Mouse (Mus musculus) gonadal fat pad, adult 2 months (tissue): ENCODE measurements at regions not wholly inside any gene's neighbourhood (a gene's known extent, or its start where the extent isn't known, plus 50 kb on each side); places are given as distances from the start of the nearest gene placed in this dataset.

Experiments
- DNase-seq: peaks from one replicate; pipeline ENCODE4 v3.0.0-alpha.2; 2012; ENCODE audit warnings: low read depth

DNA sequence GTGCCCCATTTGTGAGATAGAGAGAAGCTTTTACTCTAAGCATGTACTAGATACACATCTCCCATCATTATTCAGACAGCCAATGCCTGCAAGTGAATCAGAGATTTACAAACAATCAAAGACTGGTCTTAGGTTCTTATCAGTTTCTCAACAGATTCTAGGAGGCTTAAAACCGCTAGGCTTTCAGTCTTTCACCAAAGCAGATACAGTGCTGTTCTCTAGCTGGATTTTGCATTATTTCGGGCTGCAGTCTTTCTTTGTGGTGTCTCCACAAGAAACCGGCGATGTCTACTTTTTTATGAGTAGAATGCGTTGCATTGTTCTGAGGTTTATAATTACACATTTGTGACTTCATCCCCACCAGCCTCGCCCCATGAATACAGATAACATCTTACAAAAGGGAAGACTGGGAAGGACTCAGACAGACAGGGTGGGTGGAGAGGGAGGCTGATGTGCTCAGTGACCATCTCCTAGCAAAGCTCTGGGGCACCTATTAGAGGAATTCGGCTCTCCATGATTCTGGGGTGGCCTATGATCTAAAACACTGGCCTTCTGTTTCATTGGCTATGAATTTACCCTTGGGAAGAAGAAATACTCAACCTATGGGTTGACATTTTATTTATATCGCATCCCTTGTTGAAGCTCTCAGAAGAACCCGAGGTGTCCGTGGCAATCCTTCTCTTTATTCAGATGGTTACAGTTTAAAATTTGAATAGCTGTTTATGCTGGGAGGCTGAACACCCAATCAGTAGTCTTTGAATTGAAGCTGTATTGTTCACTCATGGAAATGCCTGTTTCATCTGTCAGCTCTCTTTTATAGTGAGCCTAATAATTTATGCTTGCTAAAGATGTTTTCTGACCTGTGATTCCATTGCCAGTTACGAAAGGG, 343.8 kb downstream of the Tmem161b start:
- no peak for DNase-seq

GRCm38 (mm10) chr13:84566533-84566832, 344.4 kb downstream of the Tmem161b start:
- no peak for DNase-seq

GRCm38 (mm10) chr13:84569371-84569770, 347.3 kb downstream of the Tmem161b start:
- no peak for DNase-seq

GRCm38 (mm10) chr13:84570206-84570605, 348.1 kb downstream of the Tmem161b start:
- DNase-seq = no peak

GRCm38 (mm10) chr13:84570984-84571844, 349.1 kb downstream of the Tmem161b start:
- no peak for DNase-seq

DNA sequence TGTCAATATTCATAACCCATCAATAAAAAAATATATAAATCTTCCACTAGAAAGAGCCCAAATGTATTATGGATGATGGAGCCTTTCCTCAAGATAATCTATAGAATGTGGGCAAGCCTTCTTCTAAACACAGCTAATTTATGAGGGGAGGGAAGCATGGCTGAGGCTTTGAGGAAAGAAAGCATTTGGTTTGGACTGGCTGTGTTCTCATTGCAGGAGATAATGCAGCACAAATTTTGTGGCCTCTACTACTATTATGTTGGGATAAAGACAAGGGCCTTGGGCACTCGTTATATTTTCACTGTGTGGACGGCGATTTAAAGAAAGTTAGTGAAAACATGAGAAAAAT, 349.7 kb downstream of the Tmem161b start:
- DNase-seq = no peak

DNA sequence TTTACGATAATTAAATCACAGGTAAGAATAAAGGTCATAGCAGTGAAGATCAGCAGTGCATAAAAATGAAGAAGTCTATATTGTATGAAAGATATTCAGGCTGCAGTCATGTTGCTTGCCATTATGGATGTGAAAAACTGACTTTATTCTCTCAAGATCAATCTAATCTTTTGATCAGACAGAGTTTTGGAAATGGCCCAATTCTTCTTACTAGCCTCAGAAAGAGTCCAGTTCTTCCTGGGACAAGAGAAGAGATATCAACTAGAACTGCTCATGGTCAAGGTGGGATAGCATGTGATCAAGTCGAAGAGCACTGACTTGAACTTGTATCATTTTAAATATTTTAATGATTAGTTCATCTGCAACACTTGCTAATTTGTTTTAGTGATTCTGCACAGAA, 350.1 kb downstream of the Tmem161b start:
- DNase-seq = no peak

DNA sequence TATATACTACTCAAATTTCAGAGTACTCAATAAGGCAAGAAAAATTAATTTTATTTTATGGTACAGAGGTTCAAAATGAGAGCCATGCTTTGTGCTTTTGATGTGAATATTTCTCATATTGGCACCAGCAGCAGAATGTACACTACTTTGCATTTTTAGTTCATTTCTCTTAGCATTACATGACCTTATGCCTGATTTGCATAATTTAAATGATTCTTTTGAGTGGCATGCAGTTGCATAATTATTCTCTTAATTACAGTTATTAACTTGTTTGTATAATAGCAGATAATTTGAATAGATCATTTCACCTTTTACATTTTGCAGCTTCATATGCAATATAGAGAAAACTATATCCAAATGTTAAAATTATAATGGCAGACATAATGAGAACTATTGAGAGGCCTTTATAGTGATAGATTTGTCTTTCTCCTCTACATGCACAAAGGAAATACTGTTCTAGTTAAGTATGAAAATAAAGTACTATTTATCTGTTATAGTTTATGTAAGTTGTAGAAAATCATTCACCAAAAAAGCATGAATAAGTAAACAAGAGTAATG, 374.6 kb downstream of the Tmem161b start:
- no peak for DNase-seq

- DNase-seq = no peak
Measured at GRCm38 (mm10) chr13:84602612-84603011, 380.5 kb downstream of the Tmem161b start.

- no peak for DNase-seq
Measured at GRCm38 (mm10) chr13:84612497-84612896, 390.4 kb downstream of the Tmem161b start.

DNA sequence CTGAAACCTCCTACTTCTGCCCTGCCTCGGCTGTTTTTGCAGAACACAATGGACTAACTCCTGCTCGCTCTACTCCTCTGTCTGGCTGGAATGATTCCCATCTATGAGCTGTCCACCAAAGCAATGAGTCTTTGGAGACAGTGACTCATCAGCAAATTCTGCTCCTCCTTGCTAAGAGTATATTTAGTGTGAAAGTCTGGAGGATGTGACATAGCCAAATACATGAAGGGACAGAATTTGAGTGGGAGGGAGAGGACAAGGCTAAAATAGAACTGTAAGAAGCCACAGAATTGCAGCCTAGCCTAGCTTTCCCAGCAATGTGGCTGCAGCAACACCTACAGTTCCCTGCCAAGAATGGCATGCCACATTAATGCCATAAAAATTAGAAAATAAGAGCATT, 390.9 kb downstream of the Tmem161b start:
- no peak for DNase-seq

DNA sequence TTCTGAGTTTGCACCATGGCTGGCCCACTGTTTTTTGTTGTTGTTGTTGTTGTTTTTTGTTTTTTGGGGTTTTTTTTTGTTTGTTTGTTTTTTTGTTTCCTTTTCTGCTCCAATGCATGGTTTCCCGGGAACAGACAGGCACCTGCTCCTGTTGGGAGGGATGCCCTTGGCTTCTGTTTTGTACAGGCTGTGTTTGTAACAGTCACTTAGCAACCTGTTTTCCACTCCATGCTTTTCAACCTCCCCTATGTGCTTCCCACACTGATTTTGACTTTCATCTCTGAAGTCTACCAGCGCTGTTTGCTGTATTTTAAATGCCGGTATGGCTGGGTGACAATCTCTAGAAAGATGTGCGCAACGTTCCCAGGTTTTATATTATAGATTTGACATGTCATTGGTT, 402.6 kb downstream of the Tmem161b start:
- DNase-seq = no peak

DNA sequence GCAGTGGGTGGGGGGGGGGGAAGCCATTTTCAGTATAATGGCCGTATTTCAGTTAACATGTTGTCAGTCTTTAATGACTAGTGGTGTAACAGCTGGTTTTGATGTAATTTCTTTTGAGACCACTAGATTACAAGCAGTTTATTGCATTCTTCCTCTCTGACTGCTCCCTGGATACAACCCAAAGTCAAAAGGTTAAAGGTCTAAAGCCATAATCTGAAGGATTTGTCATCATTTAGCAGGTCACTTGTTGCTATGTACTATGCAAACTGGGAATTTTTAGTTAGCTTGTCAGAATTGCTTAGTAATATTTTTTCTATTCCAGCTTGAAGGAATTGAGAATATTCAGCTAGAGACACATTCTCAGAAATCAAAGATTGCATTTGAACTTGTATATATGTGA, 403.4 kb downstream of the Tmem161b start:
- no peak for DNase-seq

GRCm38 (mm10) chr13:84625927-84626326, 403.8 kb downstream of the Tmem161b start:
- no peak for DNase-seq

- DNase-seq = no peak
Measured at GRCm38 (mm10) chr13:84626397-84626796, 404.3 kb downstream of the Tmem161b start.

DNA sequence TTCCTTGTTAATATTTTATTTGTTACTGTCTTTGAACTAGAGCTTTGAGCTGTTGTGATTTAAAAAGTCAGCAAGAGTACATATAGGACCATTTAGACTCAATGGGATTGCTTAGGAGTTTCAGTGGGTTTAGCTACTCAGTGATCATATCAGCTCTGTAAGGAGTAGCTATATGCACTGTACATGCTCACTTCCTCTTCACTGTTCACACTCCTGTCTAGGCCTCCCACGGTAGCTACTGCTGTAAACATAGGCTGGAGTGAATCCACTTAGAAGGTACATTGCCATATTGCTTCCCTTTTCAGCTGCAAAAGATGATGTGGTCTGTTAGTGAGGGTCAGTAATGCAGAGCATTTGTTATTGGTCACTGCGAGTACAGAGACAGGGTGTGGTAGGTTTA, 408.6 kb downstream of the Tmem161b start:
- no peak for DNase-seq

- no peak for DNase-seq
Measured at GRCm38 (mm10) chr13:84632493-84632892, 410.4 kb downstream of the Tmem161b start.

DNA sequence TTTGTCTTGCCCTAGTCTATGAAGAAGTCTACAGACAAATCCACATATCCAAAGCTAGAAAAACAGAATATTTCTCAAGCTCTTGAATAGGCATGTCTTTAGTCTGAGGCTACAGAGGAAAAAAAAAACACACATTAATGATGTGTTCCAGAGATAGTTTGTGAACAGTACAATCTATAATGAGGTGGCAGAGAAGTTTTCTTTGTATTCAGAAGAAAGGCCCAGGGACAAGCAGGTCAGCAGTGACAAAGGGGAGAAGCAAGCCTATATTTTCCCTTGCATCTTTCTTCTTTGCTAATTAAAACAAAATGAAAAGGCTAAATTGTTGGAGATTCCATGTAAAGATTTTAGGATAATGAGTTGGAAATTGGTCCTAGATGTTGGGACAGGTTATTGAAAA, 414.7 kb downstream of the Tmem161b start:
- no peak for DNase-seq

DNA sequence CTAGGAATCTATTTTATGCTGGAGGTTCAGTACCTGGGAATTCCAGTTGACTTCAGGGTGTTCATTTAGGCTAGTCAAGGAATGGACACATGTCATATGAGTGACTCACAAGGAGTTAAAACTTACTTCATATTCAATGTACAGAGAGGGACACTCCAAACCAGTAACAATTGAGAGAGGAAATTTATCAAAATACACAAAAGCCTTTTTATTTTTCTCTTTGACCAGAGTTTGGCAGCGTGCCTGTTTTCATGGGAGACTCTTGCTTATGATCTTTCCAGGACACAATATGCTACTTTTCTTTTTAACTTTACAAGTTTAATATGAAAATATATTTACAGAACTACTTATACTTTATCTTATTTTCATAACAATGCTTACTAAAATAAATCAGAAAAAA, 415.5 kb downstream of the Tmem161b start:
- DNase-seq = no peak

DNA sequence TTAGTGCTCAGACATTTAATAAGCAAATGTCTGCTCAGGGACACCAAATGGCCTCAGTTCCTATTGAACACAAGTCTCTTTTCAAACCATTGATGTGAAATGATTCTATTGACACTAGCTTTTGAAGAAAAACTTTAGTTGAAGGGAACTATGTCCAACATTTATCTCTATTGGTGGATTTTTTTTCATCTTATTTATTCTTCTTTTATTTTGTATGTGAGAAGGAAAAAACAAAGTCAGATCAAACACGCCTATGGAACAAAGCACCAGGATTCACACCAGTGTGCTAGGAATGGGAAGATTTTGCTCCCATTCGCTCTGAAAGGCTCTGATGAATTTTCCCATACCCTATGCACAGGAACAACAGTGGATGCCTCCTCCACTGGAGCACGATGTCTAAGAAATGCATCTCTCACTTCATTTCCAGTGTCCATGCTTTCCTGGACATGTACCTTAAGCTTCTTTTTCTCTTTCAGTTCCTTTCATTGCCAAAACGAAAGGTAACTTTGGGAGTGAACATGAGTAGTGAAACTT, 416.4 kb downstream of the Tmem161b start:
- DNase-seq = no peak

GRCm38 (mm10) chr13:84639087-84640022, 417.3 kb downstream of the Tmem161b start:
- DNase-seq = no peak
